Mouse (Mus musculus): ENCODE results near the gene Dapk2. TPM values are rescaled to one million over a fixed set of nuclear protein-coding genes. Genes with fewer than 3 reads are reported as not detected.

The Dapk2 gene
- polyA plus RNA-seq, 1 experiment from 2014 or later: 16.9 TPM

- H3K9ac ChIP-seq (ENCODE audit: low read depth, low read length): no peak overlapping the region
- ATAC-seq: no peak
- H3K9me3 ChIP-seq (ENCODE audit: control insufficient read depth): no peaks in the 10 kb centered on the region
- H3K4me3 ChIP-seq (ENCODE audit: low read depth, low read length): no peak overlapping the region
- no peak overlapping the region for H3K4me2 ChIP-seq (replicated peaks; ENCODE audit: low read depth)
- H3K27me3 ChIP-seq (replicated peaks; ENCODE audit: control insufficient read depth, insufficient read depth, low read length): no peaks in the 10 kb centered on the region
- no peaks in the 10 kb centered on the region for H3K36me3 ChIP-seq (ENCODE audit: control insufficient read depth, insufficient read depth)
- peaks cover 21% of the 10 kb centered on the region; the same call in 1 of the 2 replicates for H3K4me1 ChIP-seq (replicated peaks; ENCODE audit: control insufficient read depth, insufficient read depth, low read length)
- no peak overlapping the region for H3K27ac ChIP-seq (ENCODE audit: low read depth, low read length)
- 58% methylated on average over 5 of the region's 5 CpGs for WGBS
- TF ChIP-seq CTCF (IDR thresholded peaks at IDR 0.05; ENCODE audit: low read depth): no peak
Measured at GRCm38 (mm10) chr9:66271726-66272125, 113.7 kb downstream of the Dapk2 start.

- Histone ChIP-seq H3K9me3 (ENCODE audit: control insufficient read depth) (no peaks in the 10 kb centered on the region), H3K36me3 (ENCODE audit: control insufficient read depth, insufficient read depth) (no peaks in the 10 kb centered on the region), H3K4me1 (replicated peaks; ENCODE audit: control insufficient read depth, insufficient read depth, low read length) (peaks cover 28% of the 10 kb centered on the region; the same call in 1 of the 2 replicates), H3K9ac (ENCODE audit: low read depth, low read length) (no peak overlapping the region), H3K4me2 (replicated peaks; ENCODE audit: low read depth) (no peak overlapping the region), H3K27me3 (replicated peaks; ENCODE audit: control insufficient read depth, insufficient read depth, low read length) (no peaks in the 10 kb centered on the region), H3K4me3 (ENCODE audit: low read depth, low read length) (no peak overlapping the region), H3K27ac (ENCODE audit: low read depth, low read length) (no peak overlapping the region)
- TF ChIP-seq CTCF (IDR thresholded peaks at IDR 0.05; ENCODE audit: low read depth): no peak
- no peak for ATAC-seq
- WGBS: 92% methylated on average over 1 of the region's 1 CpGs
Measured at GRCm38 (mm10) chr9:66273632-66274031, 115.6 kb downstream of the Dapk2 start.

GRCm38 (mm10) chr9:66274657-66275056 lies 116.6 kb downstream of the Dapk2 start:
- peaks cover 28% of the 10 kb centered on the region; the same call in 1 of the 2 replicates for H3K4me1 ChIP-seq (replicated peaks; ENCODE audit: control insufficient read depth, insufficient read depth, low read length)
- no peak overlapping the region for H3K27ac ChIP-seq (ENCODE audit: low read depth, low read length)
- no peak for TF ChIP-seq CTCF (IDR thresholded peaks at IDR 0.05; ENCODE audit: low read depth)
- no peak overlapping the region for H3K4me3 ChIP-seq (ENCODE audit: low read depth, low read length)
- 66% methylated on average over 3 of the region's 3 CpGs for WGBS
- H3K4me2 ChIP-seq (replicated peaks; ENCODE audit: low read depth): no peak overlapping the region
- no peaks in the 10 kb centered on the region for H3K36me3 ChIP-seq (ENCODE audit: control insufficient read depth, insufficient read depth)
- no peaks in the 10 kb centered on the region for H3K9me3 ChIP-seq (ENCODE audit: control insufficient read depth)
- no peak overlapping the region for H3K9ac ChIP-seq (ENCODE audit: low read depth, low read length)
- no peak for ATAC-seq
- no peaks in the 10 kb centered on the region for H3K27me3 ChIP-seq (replicated peaks; ENCODE audit: control insufficient read depth, insufficient read depth, low read length)

- Histone ChIP-seq H3K4me2 (replicated peaks; ENCODE audit: low read depth) (peak overlapping the region; percentile 32; the same call in 1 of the 2 replicates), H3K27ac (ENCODE audit: low read depth, low read length) (peak overlapping the region; percentile 15; the same call in 1 of the 2 replicates), H3K4me3 (ENCODE audit: low read depth, low read length) (0 out of 2 replicates have a peak overlapping the region, but pooled peaks have one; percentile 5), H3K9me3 (ENCODE audit: control insufficient read depth) (no peaks in the 10 kb centered on the region), H3K4me1 (replicated peaks; ENCODE audit: control insufficient read depth, insufficient read depth, low read length) (peaks cover 28% of the 10 kb centered on the region; the same call in 1 of the 2 replicates), H3K36me3 (ENCODE audit: control insufficient read depth, insufficient read depth) (no peaks in the 10 kb centered on the region), H3K27me3 (replicated peaks; ENCODE audit: control insufficient read depth, insufficient read depth, low read length) (no peaks in the 10 kb centered on the region), H3K9ac (ENCODE audit: low read depth, low read length) (no peak overlapping the region)
- no peak for TF ChIP-seq CTCF (IDR thresholded peaks at IDR 0.05; ENCODE audit: low read depth)
- WGBS: 35% methylated on average over 15 of the region's 15 CpGs
- no peak for ATAC-seq
Measured at GRCm38 (mm10) chr9:66275267-66275991, 117.4 kb downstream of the Dapk2 start.

- H3K4me2 ChIP-seq (replicated peaks; ENCODE audit: low read depth): no peak overlapping the region
- no peaks in the 10 kb centered on the region for H3K9me3 ChIP-seq (ENCODE audit: control insufficient read depth)
- H3K27me3 ChIP-seq (replicated peaks; ENCODE audit: control insufficient read depth, insufficient read depth, low read length): no peaks in the 10 kb centered on the region
- no peak for ATAC-seq
- peaks cover 28% of the 10 kb centered on the region; the same call in 1 of the 2 replicates for H3K4me1 ChIP-seq (replicated peaks; ENCODE audit: control insufficient read depth, insufficient read depth, low read length)
- no peak overlapping the region for H3K27ac ChIP-seq (ENCODE audit: low read depth, low read length)
- no peak overlapping the region for H3K9ac ChIP-seq (ENCODE audit: low read depth, low read length)
- WGBS: 34% methylated on average over 4 of the region's 4 CpGs
- TF ChIP-seq CTCF (IDR thresholded peaks at IDR 0.05; ENCODE audit: low read depth): no peak
- no peak overlapping the region for H3K4me3 ChIP-seq (ENCODE audit: low read depth, low read length)
- H3K36me3 ChIP-seq (ENCODE audit: control insufficient read depth, insufficient read depth): no peaks in the 10 kb centered on the region
Measured at GRCm38 (mm10) chr9:66276062-66276461, 118.0 kb downstream of the Dapk2 start.

DNA sequence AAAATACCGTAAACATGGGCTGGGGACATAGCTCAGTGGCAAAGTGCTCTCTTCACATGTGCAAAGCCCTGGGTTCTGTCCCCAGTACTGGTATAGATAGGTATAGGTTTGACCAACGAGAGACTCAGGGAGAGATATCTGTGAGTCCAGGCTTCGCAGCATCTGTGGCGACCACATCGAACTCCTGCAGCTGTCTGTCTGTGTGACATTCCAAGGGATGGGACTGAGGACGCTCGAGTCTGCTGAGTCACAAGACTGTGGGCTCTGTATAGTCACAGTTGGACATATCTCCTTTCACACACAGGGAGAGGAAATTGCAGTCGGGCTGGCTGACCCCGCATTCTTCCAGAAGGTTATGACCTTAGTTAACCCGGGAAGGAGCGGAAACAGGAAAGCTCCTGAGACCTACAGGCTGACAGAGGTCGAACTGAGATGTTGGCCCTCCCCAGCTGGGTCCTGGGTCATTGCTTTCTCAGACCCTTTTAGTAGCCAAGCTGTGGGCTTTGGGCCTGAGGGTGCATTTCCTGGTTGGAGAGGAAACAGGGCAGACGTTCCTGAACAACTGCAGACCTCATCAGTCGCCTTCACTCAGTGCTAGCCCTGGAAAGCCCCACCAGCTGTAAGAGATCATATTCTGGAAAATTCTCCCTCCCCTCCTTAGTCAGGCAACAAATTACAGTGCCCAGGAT lies 118.8 kb downstream of the Dapk2 start:
- H3K4me1 ChIP-seq (replicated peaks; ENCODE audit: control insufficient read depth, insufficient read depth, low read length): peaks cover 22% of the 10 kb centered on the region; the same call in 1 of the 2 replicates
- no peaks in the 10 kb centered on the region for H3K9me3 ChIP-seq (ENCODE audit: control insufficient read depth)
- no peak overlapping the region for H3K4me3 ChIP-seq (ENCODE audit: low read depth, low read length)
- peak overlapping the region; percentile 24; the same call in 1 of the 2 replicates for H3K4me2 ChIP-seq (replicated peaks; ENCODE audit: low read depth)
- no peaks in the 10 kb centered on the region for H3K36me3 ChIP-seq (ENCODE audit: control insufficient read depth, insufficient read depth)
- H3K27me3 ChIP-seq (replicated peaks; ENCODE audit: control insufficient read depth, insufficient read depth, low read length): no peaks in the 10 kb centered on the region
- ATAC-seq: peak; percentile 51
- no peak for TF ChIP-seq CTCF (IDR thresholded peaks at IDR 0.05; ENCODE audit: low read depth)
- peak overlapping the region; percentile 54 for H3K27ac ChIP-seq (ENCODE audit: low read depth, low read length)
- WGBS: 19% methylated on average over 14 of the region's 14 CpGs
- H3K9ac ChIP-seq (ENCODE audit: low read depth, low read length): no peak overlapping the region

Data from intestine, postnatal 0 days (tissue).